Mouse (Mus musculus) gonadal fat pad, adult 2 months (tissue): ENCODE data around the gene Bbox1. TPM values are rescaled to one million over a fixed set of nuclear protein-coding genes. Genes with fewer than 3 reads are reported as not detected.

Source experiments
- DNase-seq: peaks from one replicate; pipeline ENCODE4 v3.0.0-alpha.2; 2012; ENCODE audit warnings: low read depth
- polyA plus RNA-seq: library from polyadenylated mRNA; depleted of rRNA; stranded (reverse); fragments of >200 nt; gene quantifications from 2 replicates; pipeline ENCODE4 v1.2.3, GENCODE M21; 2012; rRNA removed

Bbox1 gene
- polyA plus RNA-seq, 1 experiment: 1.3 TPM

DNA sequence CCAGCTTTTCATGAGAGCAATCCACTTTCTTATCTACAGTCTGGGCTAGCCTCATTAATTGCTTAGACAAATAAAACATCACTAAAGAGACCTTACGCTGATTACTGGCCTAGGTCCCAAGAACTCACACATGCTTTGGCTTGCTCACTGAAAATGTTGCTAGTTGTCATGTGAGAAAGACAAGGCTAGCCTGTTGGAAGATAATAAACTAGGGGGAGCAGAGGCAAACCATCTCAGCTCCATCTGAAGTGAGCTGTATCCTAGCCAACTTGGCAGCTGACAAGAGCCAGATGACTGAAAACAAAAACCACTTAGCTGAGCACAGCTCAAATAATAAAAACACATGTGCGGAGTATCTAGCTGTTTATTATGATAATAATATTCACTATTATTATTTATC lies 40.2 kb downstream of the Bbox1 start:
- DNase-seq: no peak

DNA sequence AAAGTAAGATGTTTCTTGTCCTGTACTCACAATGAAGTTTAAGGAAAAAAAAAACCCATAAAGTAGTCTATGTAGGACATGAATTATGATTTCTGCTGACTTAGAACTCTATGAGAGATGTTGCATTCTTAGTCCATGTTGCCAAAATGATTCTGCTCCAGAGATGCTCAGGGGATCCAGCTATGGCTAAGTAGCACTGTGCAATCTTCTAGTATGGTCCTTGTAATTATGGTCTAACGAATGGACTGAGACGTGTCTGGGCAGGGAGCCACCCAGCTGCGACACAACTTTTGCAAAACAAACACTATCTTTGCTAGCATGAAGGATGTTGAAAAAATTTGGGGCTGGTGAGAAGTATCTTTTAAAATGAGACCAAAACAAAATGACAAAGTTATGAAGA lies 45.1 kb downstream of the Bbox1 start:
- DNase-seq: no peak

DNA sequence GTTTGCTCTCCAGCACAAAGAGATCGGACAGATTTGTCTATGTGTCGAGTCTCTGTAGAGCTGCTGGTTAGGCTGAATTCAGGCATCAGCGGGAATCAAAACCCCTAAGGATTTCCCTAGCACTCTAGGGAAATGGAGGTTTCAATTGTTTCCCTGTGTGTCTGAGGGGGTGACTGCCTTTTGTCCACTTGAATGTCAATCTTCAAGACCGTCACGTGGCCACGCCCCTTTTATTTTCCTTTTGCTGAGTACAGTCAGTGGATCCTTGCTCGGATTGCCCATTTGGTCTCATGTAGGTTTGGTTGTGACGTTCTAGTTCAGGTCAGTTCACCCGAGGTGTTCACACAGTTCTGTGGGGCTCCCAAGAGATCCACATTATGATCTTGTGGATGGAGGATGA lies 82.1 kb downstream of the Bbox1 start:
- DNase-seq: no peak

DNA sequence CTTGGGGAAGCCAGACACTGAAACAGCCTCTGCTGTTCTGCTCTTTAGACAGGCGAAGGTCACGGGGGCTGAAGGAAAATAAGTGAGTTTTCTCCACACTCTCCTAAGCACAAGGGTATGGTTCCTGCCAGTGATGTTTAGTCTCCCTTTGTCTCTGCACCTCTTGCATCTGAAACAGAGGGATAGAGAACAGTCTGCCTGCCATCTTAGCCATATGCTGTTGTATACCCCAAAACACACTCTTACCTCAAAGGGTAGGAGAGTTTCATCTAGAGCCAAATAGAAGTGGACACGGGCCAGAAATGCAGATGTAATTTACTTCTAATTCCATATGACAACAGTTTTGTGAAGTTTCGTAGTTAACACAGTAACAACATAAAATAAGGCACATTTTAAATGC lies 83.6 kb downstream of the Bbox1 start:
- no peak for DNase-seq

DNA sequence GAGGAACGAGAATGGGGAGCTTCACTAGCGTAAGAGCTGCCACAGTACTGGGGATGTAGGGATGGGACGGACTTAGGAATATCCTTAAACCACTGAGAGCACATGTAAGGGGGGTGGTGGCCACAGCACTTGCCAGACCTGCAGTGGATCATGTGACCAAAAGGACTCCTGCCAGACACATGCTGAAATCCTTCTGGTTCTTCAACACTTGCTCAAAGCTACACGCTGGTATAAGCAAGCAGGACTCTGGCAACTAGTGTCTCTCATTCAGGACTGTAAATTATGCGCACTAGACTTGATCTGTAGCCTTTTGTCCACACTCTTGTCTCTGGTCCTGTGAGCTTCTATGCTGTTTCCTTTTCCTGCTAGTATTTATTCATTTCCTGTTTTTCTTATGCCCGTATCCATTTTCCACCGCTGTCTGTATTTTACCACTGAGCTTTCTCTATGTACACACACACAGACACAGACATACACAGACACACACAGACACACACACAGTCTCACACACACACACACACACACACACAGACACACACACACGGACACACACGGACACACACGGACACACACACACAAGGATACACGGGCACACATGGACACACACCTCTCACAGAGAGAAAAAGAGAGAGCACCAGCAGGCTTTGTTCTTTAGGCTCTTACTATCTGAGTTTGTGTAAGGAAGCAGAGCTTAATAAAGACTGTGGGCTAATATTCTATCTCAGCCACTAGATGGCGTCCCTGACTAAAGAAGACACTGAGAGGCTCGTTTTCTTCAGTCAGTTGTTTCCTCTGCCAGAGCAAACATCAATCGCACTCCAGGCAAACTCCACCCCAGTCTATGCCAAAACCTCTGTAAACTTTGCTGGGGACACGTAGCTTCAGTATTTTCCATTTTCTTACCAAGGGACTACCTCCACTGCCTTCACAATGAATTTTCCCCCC lies 84.9 kb downstream of the Bbox1 start:
- DNase-seq: peak; percentile 36

DNA sequence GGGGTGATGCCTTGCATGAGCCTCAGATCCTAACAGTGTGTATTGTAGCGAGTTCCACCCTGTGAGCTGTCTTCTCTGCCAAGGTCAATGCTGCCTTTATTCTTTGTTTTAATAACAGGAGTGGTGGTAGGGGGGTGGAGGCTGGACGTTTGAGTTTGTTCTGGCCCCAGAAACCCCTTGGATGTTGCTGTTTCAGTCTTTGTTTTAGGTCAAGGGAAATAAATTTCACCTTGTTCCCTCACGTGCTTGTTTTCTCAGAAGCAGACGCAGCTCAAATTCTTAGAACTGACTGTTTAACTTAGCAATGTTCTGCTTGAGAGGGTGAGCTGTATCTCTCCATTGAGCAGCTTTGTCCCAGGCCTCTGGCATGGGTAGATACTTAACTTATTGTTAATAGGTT lies 87.9 kb downstream of the Bbox1 start:
- no peak for DNase-seq

DNA sequence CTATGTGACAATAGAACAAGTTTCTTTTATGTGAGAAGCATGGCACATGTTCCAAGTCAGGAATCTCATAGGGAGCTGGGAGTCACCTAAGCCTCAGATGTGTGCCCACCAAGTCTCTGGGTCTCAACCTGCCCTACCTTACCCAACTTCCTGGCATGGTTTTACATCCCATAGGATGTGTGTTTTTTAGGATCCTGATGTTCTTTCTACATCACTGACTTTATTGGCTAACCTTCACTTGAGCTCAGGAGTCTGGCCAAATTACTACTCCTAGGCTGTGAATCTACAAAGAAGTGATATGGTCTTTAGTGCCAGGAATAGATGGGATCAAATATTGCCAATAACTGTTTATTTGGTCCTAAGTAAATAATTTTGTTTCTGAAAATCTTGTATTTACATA lies 88.4 kb downstream of the Bbox1 start:
- DNase-seq: no peak

DNA sequence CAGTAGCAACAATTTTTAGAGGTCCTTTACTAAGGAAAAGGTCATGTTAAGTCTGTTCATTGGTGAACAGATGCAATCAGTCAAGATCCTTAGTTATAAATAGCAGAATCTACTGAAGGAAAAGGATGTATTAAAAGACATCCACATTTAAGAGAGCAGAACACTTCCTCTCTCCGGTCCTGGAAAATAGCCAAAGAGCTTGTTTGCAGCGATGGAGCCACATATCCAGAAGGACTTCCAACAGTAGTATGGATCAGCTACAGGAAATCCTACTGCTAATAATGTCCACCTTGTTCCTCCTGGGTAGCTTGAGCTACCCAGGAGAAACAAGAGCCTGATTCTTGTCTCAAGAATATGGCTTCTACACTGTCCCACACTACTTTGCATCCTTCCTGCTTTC lies 91.6 kb downstream of the Bbox1 start:
- DNase-seq: no peak

DNA sequence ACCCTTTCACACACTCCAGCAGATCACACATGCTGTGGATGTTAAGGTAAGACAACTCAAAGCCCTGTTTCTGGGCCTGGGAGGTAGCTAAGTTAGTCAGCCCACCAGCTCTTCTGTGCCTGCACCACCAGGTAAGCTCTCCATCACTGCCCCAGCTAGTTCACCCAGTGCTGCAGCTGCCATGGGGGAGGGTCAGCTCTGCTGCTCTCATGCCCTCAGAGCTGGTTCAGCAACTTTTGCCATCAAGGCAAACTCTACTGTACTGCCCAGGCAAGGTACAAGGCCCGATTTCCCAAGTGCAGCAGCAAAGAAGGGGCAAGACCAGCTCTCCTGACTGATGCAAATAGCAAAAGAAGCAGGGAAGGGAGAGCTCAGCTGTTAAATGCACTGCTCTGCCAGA lies 93.9 kb downstream of the Bbox1 start:
- DNase-seq: no peak

DNA sequence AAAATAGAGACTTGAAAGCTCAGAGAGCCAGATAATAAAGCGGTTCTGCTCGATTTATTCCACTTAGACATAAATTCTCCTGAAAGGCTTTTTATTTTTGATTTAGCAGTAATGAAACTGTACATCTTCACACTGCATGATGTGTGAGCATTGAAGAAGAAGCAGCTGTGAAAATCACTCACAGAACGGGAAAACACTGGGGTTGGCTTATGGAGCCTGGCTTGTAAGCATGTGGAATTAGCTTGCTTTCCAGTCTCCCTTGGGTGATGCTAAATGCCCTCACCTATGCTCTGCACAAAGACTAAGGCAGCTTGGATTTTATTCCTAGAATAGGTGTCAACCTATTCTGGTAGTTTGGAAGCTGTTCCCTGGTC lies 98.7 kb downstream of the Bbox1 start:
- no peak for DNase-seq

DNA sequence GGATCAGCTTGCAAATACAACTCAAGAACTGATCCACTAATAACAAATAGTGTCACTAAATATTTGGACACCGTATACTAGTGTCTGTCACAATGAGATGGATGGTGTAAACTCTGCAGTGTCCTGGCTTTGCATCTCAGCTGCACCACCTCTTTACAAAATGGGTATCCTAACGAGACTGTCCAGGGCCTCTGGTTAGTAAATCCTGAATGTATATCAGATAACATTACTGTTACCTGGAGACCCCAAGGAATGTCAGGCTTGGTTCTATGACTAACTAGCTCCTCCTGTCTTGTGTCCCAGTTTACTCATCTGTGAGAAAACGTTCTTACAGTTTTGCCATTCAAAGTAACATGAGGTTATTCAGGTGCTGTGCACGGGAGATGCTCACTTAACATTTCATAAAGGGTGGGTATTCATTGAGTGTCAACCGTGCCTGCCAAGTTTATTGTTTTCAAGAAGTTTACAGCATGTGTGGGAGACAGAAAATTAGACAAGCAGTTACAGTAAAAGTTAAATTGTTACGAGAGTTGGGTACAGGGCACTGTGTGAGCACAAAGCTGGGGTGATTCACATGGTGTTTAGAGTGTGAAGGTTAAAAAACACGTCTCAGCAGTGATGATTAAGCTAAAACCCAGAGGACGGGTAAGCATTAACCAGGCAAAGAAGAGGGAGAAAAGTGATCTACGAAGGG lies 99.2 kb downstream of the Bbox1 start:
- no peak for DNase-seq

DNA sequence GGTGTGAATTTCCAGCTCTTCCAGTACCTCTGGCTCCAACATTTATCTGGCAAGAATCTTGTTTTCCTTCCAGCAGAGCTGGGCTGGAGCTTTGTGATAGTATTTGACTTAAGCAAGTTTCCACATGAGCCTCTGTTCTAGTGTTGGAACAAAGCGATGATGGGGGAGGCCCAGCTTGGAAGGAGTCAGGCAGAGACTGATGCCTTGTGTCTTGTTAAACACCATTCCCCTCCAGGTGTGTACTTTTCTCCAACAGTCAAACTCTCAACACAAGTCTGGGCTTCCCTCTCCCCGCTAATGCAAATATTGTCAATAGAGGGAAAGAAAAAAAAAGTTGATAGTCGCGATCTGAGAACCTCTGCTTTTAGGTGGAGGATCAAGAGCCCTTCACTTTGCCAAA lies 100.1 kb downstream of the Bbox1 start:
- DNase-seq: peak; percentile 91

Other genes with a start within 250 kb of the Bbox1 start
- gene Fibin, start 48.6 kb upstream of the Bbox1 start, polyA plus RNA-seq: 4.5 and 4.7 TPM in 2 replicates